Mouse (Mus musculus) heart, postnatal 0 days (tissue): ENCODE measurements around the gene Iqgap3.

Experiments
- CTCF ChIP-seq: IDR thresholded peaks from 2 replicates; pipeline ENCODE4 v1.5.1; 2016; ENCODE audit warnings: antibody characterized with exemption, control low read depth, low read depth
- EP300 ChIP-seq: IDR thresholded peaks from 2 replicates; pipeline ENCODE4 v1.6.1; 2016; ENCODE audit warnings: antibody characterized with exemption, low read depth

- no peak for TF ChIP-seq EP300
- no peak for TF ChIP-seq CTCF
These were observed 8.8 kb downstream of the Iqgap3 start for GRCm38 (mm10) chr3:88090616-88091015.
